Comparison of ENCODE assay signal across 13 mouse cellular contexts in the genomic region with DNA sequence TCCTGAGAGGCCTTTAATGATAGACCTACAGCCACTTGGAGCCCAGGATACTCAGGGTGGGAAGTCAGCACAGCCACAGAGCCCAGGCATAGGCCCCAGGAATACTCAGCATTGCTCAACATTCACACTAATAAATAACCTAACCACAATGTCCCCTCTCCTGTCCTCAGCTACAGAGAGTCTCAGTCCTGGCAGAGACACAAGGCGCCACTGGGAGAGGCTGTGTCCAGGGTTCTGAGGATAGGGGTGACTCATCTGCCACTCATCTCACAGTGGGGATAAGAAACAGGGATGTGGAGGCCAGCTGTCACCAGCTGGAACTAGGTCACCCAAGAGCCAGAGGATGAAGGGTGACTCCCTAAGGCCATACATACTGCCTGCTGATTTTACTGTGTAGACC.
A peak's percentile ranks its signal among the peaks of the same experiment; 100 is the strongest.
DNase-seq lines count a peak whose midpoint lies in the region.
"Had no signal": no experiment of that assay in that cellular context is flagged by ENCODE, and none has a peak within 500 bp of the region (broad histone marks: within the 10 kb centered on the region; RNA-seq: fewer than 3 reads in every experiment).

No protein-coding gene starts in this region.

- intact Hi-C loops in heart, postnatal 14 days (cut with DNase I) = no loop called here

- DNase-seq in kidney, postnatal 10 days = peak; percentile 23
- DNase-seq in kidney, postnatal 36 days = no peak
- DNase-seq in Muller cell, postnatal 12 days (ENCODE audit: inconsistent ontology term) = peak; percentile 72
- peak; percentile 36 for DNase-seq in adrenal gland, postnatal 10 days
- DNase-seq in heart, postnatal 14 days = peak; percentile 31 to 47
- no peak for DNase-seq in B cell, adult 2 months
- DNase-seq in layer of hippocampus, adult 8-10 months (ENCODE audit: low spot score in 2 of 2) = no peak
- no peak for DNase-seq in frontal cortex, postnatal 14 days (ENCODE audit: low spot score in 2 of 2)
- DNase-seq: cerebellum, adult 9-10 months; layer of hippocampus, adult 9-11 months; lung, postnatal 14 days; right cerebral cortex, adult 18-20 months; thymus, postnatal 36 days had no signal

Comparison
In these comparisons a context has a peak if more than half of its experiments do, and no peak if none do; other contexts are left out.
1. DNase-seq: peak in kidney, postnatal 10 days (single experiment), Muller cell, postnatal 12 days (single experiment), adrenal gland, postnatal 10 days (single experiment) and heart, postnatal 14 days (2 of 2); none in kidney, postnatal 36 days (0 of 2), B cell, adult 2 months (0 of 2), layer of hippocampus, adult 8-10 months (0 of 2) and frontal cortex, postnatal 14 days (0 of 2).